Mouse (Mus musculus) liver, adult 2 months (tissue): Measurements from ENCODE around the gene Itgae.

ENCODE experiments used
- CTCF ChIP-seq: fragments of 200-500 bp; IDR thresholded peaks from 2 replicates; pipeline ENCODE4 v1.5.1; 2011; ENCODE audit warnings: low read depth, low read length, control low read depth
- POLR2A ChIP-seq: fragments of 200-500 bp; IDR thresholded peaks from 2 replicates; pipeline ENCODE4 v1.6.1; 2011; ENCODE audit warnings: low read length, control low read depth; ENCODE audit not compliant: insufficient read depth; ENCODE audit errors: extremely low read depth

DNA sequence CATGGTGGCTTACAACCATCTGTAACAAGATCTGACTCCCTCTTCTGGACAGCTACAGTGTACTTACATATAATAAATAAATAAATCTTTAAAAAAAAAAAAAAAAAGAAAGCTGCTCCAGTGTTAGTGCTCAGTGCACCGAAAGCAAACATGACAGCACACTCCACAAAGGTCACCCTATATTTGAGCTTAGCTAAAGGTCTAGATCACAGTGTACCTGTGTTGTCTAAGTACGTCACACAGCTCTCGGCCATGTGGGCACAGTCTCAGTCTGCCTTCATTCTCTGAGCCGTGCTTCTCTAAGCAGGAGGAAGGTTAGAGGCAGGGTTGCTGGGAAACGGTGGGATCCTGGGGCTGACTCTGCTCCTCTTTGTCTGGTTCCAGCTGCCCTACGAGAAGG lies 36.1 kb downstream of the Itgae start:
- TF ChIP-seq CTCF (no peak), POLR2A (no peak)
